Mouse (Mus musculus) lung, embryonic 14.5 days (tissue): Measurements from ENCODE around the gene Camta1. TPM values are rescaled to one million over a fixed set of nuclear protein-coding genes. Genes with fewer than 3 reads are reported as not detected.

Source experiments
- ATAC-seq: fragments of 200-750 bp; cut with Nextera tagmentation; 2 replicates; pipeline ENCODE4 v1.8.0; 2017; ENCODE audit warnings: mild to moderate bottlenecking, moderate TSS enrichment, moderate library complexity; ENCODE audit not compliant: insufficient read depth
- DNase-seq: peaks from one replicate; pipeline ENCODE4 v3.0.0-alpha.2; 2015
- H3K27ac ChIP-seq: fragments of 300-500 bp; sonication (generic); 2 replicates; pipeline ENCODE4 v1.5.1; 2014; ENCODE audit warnings: low read depth, mild to moderate bottlenecking, moderate library complexity
- H3K27me3 ChIP-seq: fragments of 300-500 bp; sonication (generic); 2 replicates; pipeline ENCODE4 v1.6.1; 2014; ENCODE audit warnings: low read length, control low read depth; ENCODE audit not compliant: insufficient read depth
- H3K36me3 ChIP-seq: fragments of 300-500 bp; sonication (generic); 2 replicates; pipeline ENCODE4 v1.6.1; 2014; ENCODE audit warnings: control low read depth; ENCODE audit not compliant: insufficient read depth
- H3K4me1 ChIP-seq: fragments of 300-500 bp; sonication (generic); 2 replicates; pipeline ENCODE4 v1.6.1; 2014; ENCODE audit warnings: antibody characterized with exemption, control low read depth; ENCODE audit not compliant: insufficient read depth
- H3K4me2 ChIP-seq: fragments of 300-500 bp; sonication (generic); 2 replicates; pipeline ENCODE4 v1.6.1; 2014; ENCODE audit warnings: mild to moderate bottlenecking
- H3K4me3 ChIP-seq: fragments of 300-500 bp; sonication (generic); 2 replicates; pipeline ENCODE4 v1.5.1; 2014; ENCODE audit warnings: low read depth, low read length
- H3K9ac ChIP-seq: fragments of 300-500 bp; sonication (generic); 2 replicates; pipeline ENCODE4 v1.6.1; 2014
- H3K9me3 ChIP-seq: fragments of 300-500 bp; sonication (generic); 2 replicates; pipeline ENCODE4 v1.6.1; 2016; ENCODE audit warnings: low read depth, low read length, control low read depth
- CTCF ChIP-seq: IDR thresholded peaks from 2 replicates; pipeline ENCODE4 v1.5.1; 2016; ENCODE audit warnings: antibody characterized with exemption, low read depth
- WGBS: fragments of 180-500 bp; shearing (Covaris S2); extraction: QIAGEN DNeasy Blood & Tissue Kit; methylation state at CpG from one replicate; pipeline ENCODE4 v1.1.7; 2014; 5-methylcytosine and 5-hydroxymethylcytosine counted together
- polyA plus RNA-seq: library from polyadenylated mRNA; unstranded; fragments of >200 nt; fragmentation: Nextera tagmentation; extraction: Ambion mirVana; gene quantifications from 2 replicates; pipeline ENCODE4 v1.2.1, GENCODE M21; 2014

Gene Camta1
- polyA plus RNA-seq, 1 experiment from 2014 or later, result 87.5 TPM

DNA sequence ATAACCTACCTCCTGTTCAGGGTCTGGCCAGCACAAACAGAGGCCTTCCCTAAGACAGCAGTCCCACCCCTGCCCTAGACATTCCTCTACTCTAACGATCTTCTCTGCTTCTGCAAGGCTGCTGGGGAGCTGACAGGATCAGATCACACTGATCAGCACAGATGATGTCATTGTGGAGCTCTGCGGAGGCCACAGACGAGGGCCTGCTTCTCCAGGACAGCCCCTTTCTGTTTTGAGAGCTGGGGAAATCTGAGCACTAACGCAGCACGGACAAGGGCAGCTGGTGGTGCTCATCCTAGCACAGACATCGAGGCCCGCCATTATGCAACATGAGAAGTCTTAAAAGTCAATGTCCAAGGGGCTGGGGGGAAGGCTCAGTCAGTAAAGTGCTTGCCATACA is 151.2 kb downstream of the Camta1 start:
- no peak overlapping the region for H3K27ac ChIP-seq
- no peak for TF ChIP-seq CTCF
- no peaks in the 10 kb centered on the region for H3K4me1 ChIP-seq
- no peaks in the 10 kb centered on the region for H3K27me3 ChIP-seq
- peak; percentile 66; the same call in 1 of the 2 replicates for ATAC-seq
- H3K9me3 ChIP-seq, result no peaks in the 10 kb centered on the region
- no peak overlapping the region for H3K4me2 ChIP-seq
- no peaks in the 10 kb centered on the region for H3K36me3 ChIP-seq
- peak; percentile 56 for DNase-seq
- no peak overlapping the region for H3K9ac ChIP-seq
- no peak overlapping the region for H3K4me3 ChIP-seq
- WGBS, result 11% methylated on average over 7 of the region's 7 CpGs

DNA sequence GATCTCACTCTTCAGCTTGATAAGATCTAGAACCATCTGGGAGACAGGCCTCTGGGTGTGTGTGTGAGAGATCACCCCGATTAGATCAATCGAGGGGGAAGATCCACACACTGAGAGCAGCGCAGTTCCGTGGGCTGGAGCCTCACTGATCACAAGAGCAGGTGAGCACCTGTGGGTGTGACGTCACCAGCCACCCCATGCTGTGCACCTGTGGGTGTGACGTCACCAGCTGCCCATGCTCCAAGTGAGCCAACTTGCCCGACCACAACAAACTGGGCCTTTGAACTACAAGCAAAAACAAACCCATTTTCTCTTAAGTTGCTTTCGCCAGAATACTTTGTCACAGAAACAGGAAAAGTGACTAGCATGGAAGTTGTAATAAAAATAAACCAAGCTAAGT is 152.4 kb downstream of the Camta1 start:
- H3K9ac ChIP-seq, result no peak overlapping the region
- no peaks in the 10 kb centered on the region for H3K36me3 ChIP-seq
- ATAC-seq, result no peak
- H3K27ac ChIP-seq, result no peak overlapping the region
- WGBS, result 65% methylated on average over 8 of the region's 8 CpGs
- no peaks in the 10 kb centered on the region for H3K4me1 ChIP-seq
- TF ChIP-seq CTCF, result no peak
- no peak for DNase-seq
- H3K4me2 ChIP-seq, result no peak overlapping the region
- no peak overlapping the region for H3K4me3 ChIP-seq
- H3K9me3 ChIP-seq, result no peaks in the 10 kb centered on the region
- no peaks in the 10 kb centered on the region for H3K27me3 ChIP-seq

DNA sequence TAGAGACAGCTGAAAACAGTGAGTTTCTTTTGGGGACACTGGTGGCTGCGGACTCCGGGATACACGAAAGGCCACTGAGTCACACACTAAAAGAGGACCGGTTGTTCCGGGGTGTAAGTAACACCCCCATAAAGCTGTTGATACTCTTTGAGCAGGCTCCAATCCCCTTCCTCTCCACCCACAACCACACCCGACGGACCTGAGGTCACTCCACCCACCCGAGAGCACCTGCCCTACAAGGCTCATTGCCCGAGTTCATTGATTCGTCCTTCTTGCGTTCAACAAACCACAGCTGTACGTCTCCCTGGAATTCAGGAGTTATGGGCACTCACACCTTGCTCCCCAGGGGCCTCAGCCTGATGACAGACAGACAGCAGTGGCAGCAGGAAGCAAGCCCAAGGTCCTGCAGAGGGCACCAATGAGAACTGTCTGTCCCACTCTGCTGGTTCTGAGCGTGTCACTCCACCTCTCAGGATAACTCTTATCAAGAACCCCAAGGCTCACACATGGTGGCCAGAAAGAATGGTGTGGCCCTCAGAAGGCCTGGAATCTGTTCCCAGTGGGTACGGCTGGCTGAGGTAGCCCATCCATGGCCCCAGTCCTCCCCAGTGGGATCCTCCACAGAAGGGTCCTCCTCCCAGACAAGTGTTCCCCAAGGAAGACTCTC is 158.5 kb downstream of the Camta1 start:
- no peaks in the 10 kb centered on the region for H3K27me3 ChIP-seq
- H3K4me2 ChIP-seq, result no peak overlapping the region
- no peaks in the 10 kb centered on the region for H3K9me3 ChIP-seq
- H3K4me1 ChIP-seq, result no peaks in the 10 kb centered on the region
- no peak overlapping the region for H3K9ac ChIP-seq
- DNase-seq (no peak), ATAC-seq (no peak)
- H3K36me3 ChIP-seq, result no peaks in the 10 kb centered on the region
- 83% methylated on average over 14 of the region's 14 CpGs for WGBS
- no peak for TF ChIP-seq CTCF
- no peak overlapping the region for H3K4me3 ChIP-seq
- H3K27ac ChIP-seq, result no peak overlapping the region

DNA sequence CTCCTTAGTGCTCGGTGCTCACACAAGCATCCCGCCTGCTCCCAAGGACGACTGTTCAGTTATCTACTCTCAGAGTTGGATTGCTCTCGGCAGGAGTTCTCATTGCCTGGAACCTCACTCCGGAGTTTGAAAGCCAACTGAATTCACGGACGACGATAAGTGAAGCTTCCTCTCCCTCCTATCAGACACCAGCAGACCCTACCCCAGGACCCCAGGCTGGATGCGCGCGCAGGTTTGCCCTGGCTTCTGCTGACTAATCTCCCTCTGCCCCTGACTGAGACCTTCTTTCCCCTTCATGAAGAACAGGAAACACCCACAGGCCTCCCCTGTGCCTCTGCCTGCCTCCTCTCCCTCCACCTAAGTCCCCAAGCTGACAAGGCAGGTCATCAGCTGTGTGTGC is 159.2 kb downstream of the Camta1 start:
- H3K4me3 ChIP-seq, result no peak overlapping the region
- WGBS, result 85% methylated on average over 11 of the region's 11 CpGs
- ATAC-seq (no peak), DNase-seq (no peak)
- no peak for TF ChIP-seq CTCF
- H3K4me1 ChIP-seq, result no peaks in the 10 kb centered on the region
- no peaks in the 10 kb centered on the region for H3K36me3 ChIP-seq
- no peak overlapping the region for H3K4me2 ChIP-seq
- no peak overlapping the region for H3K27ac ChIP-seq
- no peaks in the 10 kb centered on the region for H3K27me3 ChIP-seq
- no peak overlapping the region for H3K9ac ChIP-seq
- H3K9me3 ChIP-seq, result no peaks in the 10 kb centered on the region

DNA sequence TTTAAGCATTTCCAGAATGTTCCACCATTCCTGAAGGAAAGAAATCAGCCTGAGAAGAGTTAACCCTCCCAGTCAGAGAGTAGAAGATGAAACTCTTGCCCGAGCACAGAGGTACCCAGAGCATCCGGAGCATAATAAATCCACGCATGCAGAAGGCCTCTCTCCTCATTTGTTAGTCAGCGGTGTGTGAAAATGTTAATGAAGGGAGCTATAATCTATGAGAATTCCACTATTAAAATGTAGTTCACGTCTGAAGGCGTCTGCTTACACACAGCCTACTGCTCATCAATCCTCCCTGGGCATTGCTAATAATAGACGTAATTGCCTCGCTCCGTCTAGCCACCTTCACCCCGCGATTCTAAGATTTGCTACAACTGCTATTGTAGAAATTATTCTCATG is 165.7 kb downstream of the Camta1 start:
- no peak overlapping the region for H3K9ac ChIP-seq
- H3K36me3 ChIP-seq, result no peaks in the 10 kb centered on the region
- H3K4me1 ChIP-seq, result no peaks in the 10 kb centered on the region
- H3K27ac ChIP-seq, result no peak overlapping the region
- H3K4me2 ChIP-seq, result no peak overlapping the region
- H3K27me3 ChIP-seq, result no peaks in the 10 kb centered on the region
- no peak for TF ChIP-seq CTCF
- no peak overlapping the region for H3K4me3 ChIP-seq
- 76% methylated on average over 11 of the region's 11 CpGs for WGBS
- ATAC-seq, result no peak
- no peak for DNase-seq
- no peaks in the 10 kb centered on the region for H3K9me3 ChIP-seq

DNA sequence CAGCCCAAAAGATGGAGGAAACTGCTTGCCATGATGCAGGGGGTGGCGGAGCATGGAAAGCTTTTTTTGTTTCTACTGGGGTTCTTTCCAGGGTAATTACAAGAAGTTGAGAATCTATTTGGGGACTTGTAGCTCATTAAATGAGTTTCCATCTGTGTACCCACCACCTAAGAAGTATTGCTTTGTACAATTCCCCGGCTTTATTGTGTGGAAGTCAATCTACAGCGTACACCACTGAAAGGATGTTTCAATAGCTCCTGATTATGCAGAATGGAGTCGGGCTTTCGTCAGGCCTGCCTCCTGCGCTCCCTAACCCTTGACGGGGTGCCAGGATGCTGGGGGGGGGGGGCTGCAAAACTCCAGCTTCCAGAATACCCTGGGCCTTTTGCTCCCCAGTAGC is 167.1 kb downstream of the Camta1 start:
- no peak overlapping the region for H3K9ac ChIP-seq
- DNase-seq, result no peak
- H3K36me3 ChIP-seq, result no peaks in the 10 kb centered on the region
- H3K27ac ChIP-seq, result no peak overlapping the region
- H3K4me2 ChIP-seq, result no peak overlapping the region
- WGBS, result 90% methylated on average over 7 of the region's 7 CpGs
- no peaks in the 10 kb centered on the region for H3K9me3 ChIP-seq
- no peaks in the 10 kb centered on the region for H3K27me3 ChIP-seq
- H3K4me1 ChIP-seq, result no peaks in the 10 kb centered on the region
- no peak overlapping the region for H3K4me3 ChIP-seq
- ATAC-seq, result no peak
- TF ChIP-seq CTCF, result no peak

DNA sequence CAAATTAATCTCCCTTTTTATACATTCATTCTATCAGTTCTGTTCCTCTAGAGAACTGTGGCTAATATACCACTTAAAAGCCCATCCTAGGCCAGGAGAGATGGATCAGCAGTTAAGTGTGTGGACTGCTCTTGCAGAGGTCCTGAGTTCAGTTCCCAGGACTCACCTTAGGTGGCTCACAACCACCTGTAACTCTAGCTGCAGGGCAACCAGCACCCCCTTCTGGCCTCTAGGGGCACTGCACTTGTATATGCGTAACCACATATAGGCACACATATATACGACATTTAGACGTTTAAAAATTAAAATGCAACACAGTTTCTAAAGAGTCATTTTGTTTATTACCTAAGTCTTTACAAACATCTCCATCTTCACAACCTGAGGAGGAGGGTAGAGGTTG is 167.6 kb downstream of the Camta1 start:
- Histone ChIP-seq H3K4me1 (no peaks in the 10 kb centered on the region), H3K9me3 (no peaks in the 10 kb centered on the region), H3K4me3 (no peak overlapping the region), H3K27ac (no peak overlapping the region), H3K9ac (no peak overlapping the region), H3K4me2 (no peak overlapping the region), H3K36me3 (no peaks in the 10 kb centered on the region), H3K27me3 (no peaks in the 10 kb centered on the region)
- TF ChIP-seq CTCF, result peak; percentile 42
- DNase-seq (no peak), ATAC-seq (no peak)
- WGBS, result 88% methylated on average over 3 of the region's 3 CpGs

DNA sequence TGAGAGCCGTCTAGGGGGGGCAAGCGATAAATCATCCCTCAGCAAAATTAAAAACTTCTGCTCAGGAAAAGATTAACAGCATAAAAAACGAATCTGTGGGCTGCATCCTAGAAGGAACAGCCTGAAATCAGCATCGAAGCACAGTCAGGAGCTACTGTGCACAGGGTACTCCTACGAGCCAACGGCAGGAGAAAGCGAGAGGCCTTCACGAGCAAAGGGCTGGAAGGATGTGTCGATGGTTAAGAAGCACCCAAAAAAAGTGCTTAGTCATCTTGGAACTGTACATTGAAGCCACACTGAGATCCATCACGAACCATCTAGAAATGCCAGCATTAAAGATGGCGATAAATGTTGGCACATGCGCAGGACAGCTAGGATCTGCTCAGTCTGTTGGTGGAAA is 171.6 kb downstream of the Camta1 start:
- Histone ChIP-seq H3K4me3 (no peak overlapping the region), H3K9ac (no peak overlapping the region), H3K36me3 (no peaks in the 10 kb centered on the region), H3K27ac (no peak overlapping the region), H3K27me3 (no peaks in the 10 kb centered on the region), H3K9me3 (no peaks in the 10 kb centered on the region), H3K4me2 (no peak overlapping the region), H3K4me1 (no peaks in the 10 kb centered on the region)
- TF ChIP-seq CTCF, result no peak
- 78% methylated on average over 12 of the region's 12 CpGs for WGBS
- no peak for ATAC-seq
- no peak for DNase-seq
